Mouse (Mus musculus): Measurements from ENCODE around the gene B3gnt8.
"Not testable (repeated sequence)": the region's sequence is repeated elsewhere in the genome, so short reads cannot be mapped to it uniquely, and the experiment has no call there.

Gene B3gnt8

DNA sequence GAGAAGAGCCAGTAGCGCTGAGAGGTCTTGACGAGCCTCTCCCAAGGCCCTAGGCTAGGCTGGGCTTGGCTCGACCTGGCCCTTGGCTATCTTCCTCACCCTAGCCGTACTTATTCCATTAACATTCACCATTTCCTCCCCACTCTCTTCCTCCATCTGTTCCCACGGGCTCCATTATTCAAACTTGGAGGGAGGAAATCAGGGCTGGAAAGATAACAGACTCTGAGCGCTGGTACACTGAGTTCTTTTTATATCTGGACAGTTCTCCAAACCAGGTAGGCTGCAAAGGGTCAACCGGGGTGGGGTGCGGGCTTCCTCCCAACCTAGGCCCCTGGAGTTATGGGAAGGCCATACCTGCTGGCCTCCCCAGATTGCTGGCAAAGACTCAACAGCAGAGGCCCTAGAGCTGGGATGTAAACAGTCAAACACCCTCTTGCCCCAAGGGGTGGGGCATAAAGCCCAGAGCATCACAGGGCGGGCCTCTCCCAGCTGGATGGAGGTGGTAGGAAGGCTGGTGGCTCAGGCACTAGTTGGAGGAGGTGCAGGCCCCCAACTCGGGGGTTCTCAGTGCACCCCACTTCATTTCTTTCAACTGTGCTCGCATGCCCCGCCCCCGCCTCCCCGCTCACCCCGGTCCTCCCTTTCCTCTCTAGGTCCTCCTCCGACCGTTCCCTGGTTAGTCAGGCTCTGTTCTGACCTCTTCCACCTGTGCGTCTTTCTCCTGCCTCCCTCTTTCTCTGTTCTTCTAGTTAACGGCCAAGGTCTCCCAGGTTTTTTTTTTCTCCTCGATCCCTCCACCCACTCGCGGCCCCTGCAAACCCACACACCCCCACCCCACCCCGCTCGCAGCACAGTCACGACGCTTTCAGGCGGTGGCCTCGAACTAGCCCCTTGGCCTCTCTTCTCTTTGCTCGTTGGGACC is at the start of gene B3gnt8:
B3gnt8 (plus strand) TSS at position 146 of the 922 bp plus-strand sequence.
- DNase-seq (ENCODE audit: low read depth, low spot score) = no peak

DNA sequence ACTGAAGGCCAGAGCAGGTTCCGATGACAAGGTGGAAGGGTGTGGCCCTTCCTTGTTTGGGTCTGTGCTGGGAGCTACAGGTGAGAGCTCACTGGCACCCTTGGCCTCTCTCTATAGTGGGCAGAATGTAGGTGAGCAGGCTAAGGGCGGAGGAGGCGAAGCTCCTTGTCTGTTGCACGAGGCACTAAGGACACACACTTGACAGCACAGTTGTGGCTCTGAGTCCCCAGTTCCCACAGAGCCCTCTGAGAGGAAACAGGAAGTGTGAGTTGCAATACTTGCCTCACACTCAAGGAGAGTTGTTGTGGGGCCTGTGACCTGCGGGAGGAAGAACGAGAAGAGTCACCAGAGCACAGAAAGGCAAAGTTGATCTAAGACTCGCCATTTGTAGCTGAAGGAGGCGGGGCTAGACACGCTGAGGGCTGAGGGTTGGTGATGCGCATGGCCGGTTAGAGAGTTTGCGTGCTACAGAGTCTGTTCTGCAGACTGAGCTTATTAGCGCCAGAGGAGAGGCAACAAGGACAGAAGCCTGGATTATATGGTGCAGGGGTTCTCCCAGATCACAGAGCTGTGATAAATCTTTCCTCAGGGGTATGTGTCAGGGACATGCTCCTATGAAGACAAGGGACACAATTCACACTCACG is 49.5 kb upstream of the B3gnt8 start:
- not testable (repeated sequence) for DNase-seq (ENCODE audit: low read depth, low spot score)

DNA sequence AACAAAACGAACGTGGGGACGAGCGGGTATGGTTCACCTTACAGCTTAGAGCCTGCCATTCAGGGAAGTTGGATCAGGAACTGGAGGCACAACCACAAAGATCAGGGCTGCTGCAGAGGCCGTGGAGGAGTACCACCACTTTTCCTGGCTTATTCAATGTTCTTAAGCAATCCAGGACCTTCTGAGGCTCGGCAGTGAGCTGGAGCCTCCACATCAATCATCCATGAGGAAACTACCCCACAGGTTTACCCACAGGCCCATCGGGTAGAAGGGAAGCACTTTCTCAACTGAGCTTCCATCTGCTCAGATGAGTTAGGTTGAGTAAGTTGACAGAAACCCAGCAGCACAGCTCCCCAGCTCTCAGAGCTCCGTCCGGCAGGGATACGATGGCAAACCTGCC is 47.0 kb upstream of the B3gnt8 start:
- no peak for DNase-seq (ENCODE audit: low read depth, low spot score)

DNA sequence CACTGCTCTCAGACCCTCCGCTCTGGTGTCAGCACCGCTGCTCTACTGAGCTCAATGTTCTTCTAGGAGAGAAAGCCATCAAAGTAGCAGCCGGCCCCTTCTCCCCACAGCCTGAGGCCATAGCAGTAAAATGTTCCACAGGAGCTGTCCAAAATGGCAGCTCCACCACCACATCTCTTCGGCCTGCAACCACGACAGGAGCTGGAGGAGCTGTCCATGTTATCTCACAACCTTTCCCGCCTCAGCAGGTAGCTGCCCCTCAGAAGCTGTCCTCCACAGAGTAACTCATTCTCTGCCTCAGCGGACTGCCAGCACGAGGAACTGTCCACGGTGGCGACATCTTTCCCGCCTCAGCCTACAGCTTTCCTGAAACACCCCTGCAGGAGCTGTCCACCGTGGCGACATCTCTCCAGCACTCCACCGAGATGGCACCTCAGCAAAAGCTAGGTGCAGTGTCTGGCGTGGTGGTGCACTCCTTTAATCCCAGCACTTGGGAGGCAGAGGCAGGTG is 44.1 kb upstream of the B3gnt8 start:
- DNase-seq (ENCODE audit: low read depth, low spot score) = no peak

DNA sequence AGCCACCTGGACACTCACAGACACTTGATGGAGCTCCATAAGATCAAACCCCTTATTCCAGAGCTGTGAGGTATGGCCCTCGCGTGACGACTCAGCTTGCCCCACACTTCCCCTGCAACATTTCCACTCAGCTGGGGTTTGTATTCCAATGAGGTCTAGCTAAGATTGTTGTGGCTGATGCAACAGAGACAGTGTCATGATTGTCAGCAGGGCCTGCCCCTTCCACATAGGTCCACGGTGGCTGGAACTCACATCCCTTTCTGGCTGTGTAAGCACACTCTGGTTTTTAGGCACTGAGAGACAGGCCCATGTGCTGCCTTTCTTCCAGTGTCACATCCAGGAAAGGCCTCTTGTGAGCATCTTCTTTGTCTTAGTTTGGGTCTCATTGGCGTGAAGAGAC is 41.8 kb upstream of the B3gnt8 start:
- no peak for DNase-seq (ENCODE audit: low read depth, low spot score)

DNA sequence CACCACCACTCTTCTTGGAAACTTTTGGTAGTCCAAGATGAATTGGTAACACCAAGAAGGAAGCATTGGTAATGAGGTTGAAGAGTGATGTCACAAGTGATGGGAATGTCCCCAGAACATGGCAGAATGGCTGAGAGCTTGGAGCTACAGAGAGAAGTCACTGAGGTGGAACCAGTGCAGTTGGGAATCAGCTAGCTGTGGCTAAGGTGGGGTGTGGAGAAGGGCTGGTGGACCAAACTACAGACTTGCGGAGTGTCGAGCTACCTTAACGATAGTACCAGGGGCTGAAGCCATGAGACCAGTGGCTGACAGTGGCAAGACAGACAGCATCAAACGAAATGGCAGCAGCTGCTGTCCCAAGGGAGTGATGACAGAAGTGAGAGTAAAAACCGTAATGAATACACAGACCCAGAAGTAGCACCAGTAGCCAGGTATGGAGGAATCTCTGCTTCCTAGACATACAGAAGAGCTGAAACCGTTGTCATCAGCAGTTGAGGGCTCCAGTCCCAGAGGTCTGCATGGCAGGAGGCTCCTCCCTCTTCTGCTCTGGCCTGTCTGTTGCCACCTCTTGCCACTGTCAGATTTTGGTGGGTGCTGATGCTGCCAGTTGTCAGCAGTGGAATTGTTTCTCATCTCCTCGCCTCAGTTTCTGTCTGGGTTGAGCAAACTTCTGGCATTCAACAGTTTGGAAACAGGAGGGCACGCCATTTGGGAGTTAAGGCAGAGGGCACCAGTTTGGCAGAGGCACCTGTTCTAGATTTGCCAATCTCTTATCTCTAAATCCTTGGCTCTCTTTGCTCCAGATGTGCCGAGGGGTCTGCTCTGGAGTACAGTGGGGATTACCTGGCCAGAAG is 40.9 kb upstream of the B3gnt8 start:
- DNase-seq (ENCODE audit: low read depth, low spot score) = no peak

DNA sequence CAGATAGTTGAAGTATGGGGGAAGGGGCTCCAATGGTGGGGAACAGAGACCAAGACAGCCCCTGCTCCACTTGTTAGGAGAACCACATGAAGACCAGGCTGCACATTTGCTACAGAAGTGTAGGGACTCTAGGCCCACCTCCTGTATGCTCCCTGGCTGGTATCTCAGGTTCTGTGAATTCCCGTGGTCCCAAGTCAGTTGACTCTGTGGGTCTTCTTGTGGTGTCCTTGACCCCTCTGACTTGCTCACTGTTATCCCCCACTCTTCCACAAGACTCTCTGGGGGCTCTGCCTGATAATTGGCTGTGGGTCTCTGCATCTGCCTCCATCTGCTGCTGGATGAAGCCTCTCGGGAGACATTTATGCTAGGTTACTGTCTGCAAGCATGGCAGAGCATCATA is 35.2 kb upstream of the B3gnt8 start:
- no peak for DNase-seq (ENCODE audit: low read depth, low spot score)

DNA sequence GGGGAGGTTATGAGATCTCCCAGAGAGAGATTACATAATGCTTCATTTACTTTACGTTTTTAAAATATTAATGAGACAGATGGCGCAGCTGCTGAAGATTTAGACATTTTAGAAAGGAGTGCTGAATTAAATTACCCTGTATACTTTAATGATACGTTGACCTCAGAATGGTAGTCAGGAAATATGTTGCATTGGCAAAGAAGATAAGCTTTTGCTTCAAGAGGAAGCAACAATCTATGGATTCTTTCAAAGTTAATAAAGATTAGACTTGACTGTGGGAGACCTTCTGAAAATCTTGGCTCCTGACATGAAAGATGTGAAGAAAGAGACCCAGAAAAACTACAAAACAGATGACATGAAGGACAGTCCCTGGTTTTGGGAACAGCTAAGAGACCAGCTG is 32.6 kb upstream of the B3gnt8 start:
- no peak for DNase-seq (ENCODE audit: low read depth, low spot score)

DNA sequence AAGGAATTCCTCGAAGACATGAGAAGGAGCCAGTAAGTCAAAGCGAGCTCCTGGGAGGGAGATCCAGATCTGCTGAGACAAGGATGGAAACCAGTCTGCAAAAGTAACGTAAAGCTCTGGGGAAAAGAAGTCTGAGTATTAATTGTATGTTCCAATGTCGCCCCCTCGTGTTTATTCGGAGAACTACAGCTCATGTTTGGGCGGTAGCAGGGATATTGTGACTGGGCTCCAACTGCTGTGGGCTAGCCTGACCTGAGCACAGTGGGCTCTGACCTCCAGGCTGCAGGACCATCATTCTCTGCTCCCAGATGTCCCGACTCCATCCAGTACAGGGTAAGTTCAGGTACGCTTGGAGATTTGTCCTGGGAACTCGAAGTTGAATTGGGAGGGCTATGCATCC is 26.8 kb upstream of the B3gnt8 start:
- DNase-seq (ENCODE audit: low read depth, low spot score) = peak; percentile 45

DNA sequence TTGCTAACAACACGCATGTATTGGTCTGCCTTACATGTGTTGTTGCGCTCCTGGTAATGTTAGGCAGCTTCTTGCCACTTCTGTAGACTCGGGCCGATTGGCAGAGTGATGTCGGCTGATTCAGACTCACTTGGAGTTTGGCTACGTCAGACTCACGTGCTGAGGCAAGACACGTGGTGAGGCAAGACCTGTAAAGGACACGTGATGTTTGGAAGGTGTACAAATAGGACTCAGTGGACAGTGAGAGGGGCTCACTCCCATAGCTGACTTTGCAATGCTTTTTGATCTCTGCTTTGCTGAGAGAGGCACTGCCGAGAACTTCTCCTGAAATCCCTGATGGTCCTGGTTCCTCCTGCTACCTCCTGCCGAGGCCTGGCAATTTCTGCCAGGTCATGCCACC is 25.8 kb upstream of the B3gnt8 start:
- DNase-seq (ENCODE audit: low read depth, low spot score) = no peak

DNA sequence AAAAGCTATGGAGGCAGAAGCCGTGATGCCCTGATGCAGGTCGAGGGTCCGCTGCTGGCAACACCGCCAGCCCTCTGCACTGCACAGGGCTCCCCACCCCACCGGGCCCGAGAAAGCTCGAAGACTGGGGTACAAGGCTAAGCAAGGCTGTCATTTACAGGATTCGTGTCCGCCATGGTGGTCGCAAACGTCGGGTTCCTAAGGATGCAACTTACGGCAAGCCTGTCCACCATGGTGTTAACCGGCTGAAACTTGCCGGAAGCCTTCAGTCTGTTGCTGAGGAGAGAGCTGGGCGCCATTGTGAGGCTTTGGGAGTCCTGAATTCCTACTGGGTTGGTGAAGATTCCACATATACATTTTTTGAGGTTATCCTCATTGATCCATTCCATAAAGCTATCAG is 25.1 kb upstream of the B3gnt8 start:
- DNase-seq (ENCODE audit: low read depth, low spot score) = no peak

DNA sequence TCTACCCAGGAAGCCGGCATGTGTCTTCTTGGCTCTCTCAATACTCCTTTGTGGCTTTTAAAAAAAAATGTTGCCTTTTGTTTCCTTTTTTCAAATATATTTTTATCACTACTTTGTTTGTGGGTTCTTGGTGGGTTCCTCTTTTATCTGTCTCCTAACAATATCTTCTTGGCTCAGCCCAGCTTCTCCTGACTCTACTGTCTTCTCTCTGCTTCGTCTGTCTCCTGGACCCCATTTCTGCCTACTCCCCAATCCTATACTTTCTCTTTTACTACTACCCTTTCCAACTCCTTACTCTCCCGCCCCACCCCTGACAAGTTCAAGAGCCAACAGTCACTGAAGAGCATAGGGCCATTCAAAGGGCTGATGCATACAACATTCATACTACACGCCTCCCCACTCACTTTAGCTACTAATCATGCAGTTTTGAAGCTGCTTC is 19.8 kb upstream of the B3gnt8 start:
- DNase-seq (ENCODE audit: low read depth, low spot score) = no peak

DNA sequence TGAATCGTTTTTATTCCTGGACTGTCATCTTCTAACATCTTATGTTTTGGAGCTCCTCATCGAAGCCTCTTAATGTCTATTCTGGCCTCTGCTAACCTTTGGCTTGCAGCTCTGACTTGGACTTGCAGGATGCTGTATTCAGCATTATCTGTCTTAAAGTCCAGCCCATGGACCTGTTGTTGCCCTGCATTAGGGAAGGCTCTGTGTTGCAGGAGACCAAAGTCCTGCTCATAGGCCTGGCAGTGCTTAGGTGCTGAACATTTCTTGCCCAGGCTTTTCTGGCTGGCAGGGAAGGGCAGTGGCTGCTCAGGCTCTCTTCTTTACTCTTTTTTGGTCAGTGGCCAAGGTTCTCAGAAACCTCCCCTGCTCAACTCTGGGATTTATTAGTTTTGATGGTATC is 19.3 kb upstream of the B3gnt8 start:
- no peak for DNase-seq (ENCODE audit: low read depth, low spot score)

DNA sequence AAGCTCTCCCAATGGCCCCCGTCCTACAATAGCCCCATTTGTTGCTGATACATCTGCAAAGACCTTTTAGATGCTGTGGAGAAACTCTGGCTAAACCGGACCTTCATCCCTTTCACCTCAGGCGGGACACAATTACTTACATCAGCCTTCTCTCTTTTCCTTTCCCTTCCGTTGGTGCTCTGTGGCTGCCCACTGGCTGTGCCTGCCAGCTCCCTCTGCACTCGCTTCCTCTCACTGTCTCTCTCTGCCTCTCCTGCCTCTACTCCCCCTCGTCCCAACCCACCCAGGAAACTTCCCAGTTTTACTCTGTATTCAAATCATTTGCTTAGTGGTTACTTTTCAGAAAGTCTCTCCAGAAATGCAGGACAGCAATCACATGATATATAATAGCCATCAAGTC is 16.4 kb upstream of the B3gnt8 start:
- no peak for DNase-seq (ENCODE audit: low read depth, low spot score)

DNA sequence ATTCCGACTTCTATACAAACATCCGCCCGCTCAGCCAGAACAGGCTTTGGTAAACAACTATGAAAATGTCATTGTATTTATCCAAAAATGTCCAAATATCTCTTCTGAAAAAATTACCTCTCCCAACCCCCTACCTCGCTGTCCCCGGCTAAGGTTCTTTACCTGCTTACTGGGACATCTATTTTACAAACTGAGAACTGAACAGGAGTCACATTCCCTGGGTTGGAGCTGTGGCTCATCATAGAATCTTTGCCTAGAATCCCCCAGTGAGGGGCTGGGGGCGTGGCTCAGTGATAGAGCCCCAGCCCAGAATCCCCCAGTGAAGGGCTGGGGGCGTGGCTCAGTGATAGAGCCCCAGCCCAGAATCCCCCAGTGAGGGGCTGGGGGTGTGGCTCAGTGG is 15.0 kb upstream of the B3gnt8 start:
- no peak for DNase-seq (ENCODE audit: low read depth, low spot score)

DNA sequence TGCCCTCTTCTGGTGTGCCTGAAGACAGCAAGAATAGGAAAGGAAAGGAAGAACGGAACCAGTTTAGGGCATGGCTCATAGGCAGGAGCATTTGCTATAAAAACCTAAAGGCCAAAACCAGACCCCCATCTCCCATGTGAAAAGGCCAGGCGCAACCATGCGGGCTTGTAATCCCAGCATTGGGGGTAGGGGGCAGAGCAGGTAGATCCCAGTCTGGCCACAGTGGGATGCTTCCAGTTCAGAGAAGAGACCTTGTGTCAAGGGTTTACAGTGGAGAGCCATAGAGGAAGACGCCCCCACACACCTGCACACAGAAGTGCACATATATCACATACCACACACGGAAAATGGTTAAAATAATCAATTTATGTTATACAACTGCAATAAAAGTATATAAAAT is 12.4 kb upstream of the B3gnt8 start:
- no peak for DNase-seq (ENCODE audit: low read depth, low spot score)

DNA sequence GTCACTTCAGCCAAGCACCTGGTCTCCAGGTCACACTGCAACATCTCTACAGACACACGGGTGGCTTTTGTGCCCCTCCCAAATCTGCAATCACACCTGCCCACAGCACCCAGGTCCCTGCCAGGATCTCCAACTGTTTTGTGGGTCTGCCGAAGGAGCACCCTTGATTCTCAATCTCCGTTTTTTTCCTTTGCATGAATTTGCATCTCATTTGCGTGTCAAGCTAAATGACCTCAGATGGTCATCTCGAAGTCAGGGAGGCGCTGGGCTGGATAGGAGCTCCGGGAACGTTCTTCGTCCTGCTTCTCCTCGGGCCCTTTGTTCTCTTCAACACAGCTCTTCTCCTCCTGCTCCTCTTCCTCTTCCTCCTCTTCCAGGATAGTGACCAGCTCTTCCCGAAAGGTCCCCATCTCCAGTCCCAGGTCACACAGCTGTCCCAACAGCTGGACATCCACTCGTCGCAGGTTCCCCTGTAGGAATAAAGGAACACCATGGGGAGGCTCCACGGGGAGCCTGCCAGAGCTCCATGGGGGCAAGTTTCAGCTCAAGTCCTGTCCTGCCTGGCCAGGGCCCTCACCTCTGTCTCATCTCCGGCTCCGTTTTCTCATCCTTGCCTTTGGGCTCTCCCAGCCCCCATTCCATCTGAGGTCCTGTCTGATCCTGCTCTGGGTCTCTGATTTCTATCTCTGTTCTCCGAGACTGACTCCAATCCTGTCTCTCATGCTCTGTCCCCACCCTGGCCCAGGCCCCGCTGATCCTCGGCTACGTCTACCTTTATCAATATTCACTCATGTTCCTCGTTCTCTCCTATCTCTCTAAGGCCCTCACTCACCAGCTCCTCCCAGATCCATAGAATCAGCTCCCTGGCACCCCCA is 11.4 kb upstream of the B3gnt8 start:
- DNase-seq (ENCODE audit: low read depth, low spot score) = no peak

DNA sequence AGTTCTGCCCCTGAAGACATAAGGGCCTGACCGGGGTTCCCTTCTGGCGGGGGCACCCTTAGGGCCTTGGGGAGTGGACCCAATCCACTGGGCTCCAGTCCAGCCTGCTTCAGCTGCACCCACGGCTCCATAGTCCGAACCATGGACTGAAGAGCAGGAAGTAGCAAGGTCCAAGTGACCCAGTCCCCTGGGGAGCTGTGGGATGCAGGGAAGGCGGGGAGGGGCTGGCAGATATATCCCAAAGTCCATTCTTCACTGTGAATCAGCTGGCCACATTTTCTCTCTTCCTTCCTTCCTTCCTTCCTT is 10.8 kb upstream of the B3gnt8 start, which contains the start of gene Erich4:
Erich4 (minus strand) TSS at position 187 of the 306 bp plus-strand sequence.
- no peak for DNase-seq (ENCODE audit: low read depth, low spot score)

DNA sequence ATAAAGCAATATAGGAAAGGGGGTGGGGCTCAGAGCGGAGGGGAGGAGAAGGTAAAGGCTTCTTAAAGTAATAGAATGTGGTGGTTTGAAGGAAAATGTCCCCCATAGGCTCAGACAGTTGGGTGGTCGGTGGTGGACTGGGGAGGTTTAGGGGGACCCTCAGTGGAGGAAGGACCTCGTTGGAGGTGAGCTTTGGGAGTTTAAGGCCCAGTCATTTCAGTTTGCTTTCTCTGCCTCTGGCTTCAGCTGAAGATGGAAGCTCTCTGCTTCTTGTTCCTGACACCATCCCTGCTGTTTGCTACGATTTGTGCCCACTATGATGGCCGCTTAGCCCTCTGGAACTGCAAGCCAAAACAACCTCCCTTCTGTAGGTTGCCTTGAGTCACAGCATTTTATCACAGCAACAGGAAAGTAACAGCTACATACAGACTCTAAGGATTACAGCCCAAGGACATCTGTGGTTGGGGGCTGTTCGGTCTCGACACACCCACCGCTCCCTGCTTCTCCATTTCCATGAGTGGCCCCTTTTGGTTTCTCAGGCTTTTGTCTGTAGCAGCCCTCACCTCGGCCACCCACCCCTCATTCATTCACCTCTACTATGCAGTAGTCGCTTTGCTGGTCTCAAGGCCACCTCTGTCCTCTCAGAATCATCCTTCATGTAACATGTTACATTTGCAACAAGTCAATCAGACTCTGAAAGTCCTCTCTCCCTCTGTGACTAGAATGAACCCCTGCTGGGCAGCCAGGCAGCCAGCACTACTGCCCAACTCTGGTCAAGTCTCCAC is 8.9 kb upstream of the B3gnt8 start:
- DNase-seq (ENCODE audit: low read depth, low spot score) = no peak

Data from retina, adult 2 months (tissue).